Mouse (Mus musculus) left cerebral cortex, adult 8-10 months (tissue): ENCODE measurements at regions not wholly inside any gene's neighbourhood (a gene's known extent, or its start where the extent isn't known, plus 50 kb on each side); places are given as distances from the start of the nearest gene placed in this dataset.
A peak's percentile ranks its signal among the peaks of the same experiment; 100 is the strongest.

ENCODE experiments used
- DNase-seq, 2 experiments: peaks; one replicate each; pipeline ENCODE4 v3.0.0; 2022; ENCODE audit warnings: low spot score in 2 of 2

GRCm38 (mm10) chr19:14892390-14892758 lies 294.5 kb upstream of the Tle4 start:
- DNase-seq = no peak

GRCm38 (mm10) chr19:14891689-14892389 lies 294.0 kb upstream of the Tle4 start:
- no peak for DNase-seq

GRCm38 (mm10) chr19:14891090-14891428 lies 293.2 kb upstream of the Tle4 start:
- DNase-seq = no peak

- DNase-seq = peak; percentile 28 to 30
Measured at GRCm38 (mm10) chr19:14890241-14891089, 292.6 kb upstream of the Tle4 start.

- no peak for DNase-seq
Measured at GRCm38 (mm10) chr19:14889794-14890193, 291.9 kb upstream of the Tle4 start.

- DNase-seq = no peak
Measured at GRCm38 (mm10) chr19:14883707-14884421, 286.0 kb upstream of the Tle4 start.

GRCm38 (mm10) chr19:14880818-14881217 lies 283.0 kb upstream of the Tle4 start:
- no peak for DNase-seq

GRCm38 (mm10) chr19:14873986-14874385 lies 276.1 kb upstream of the Tle4 start:
- DNase-seq = no peak

- peak in 1 of 2 experiments; percentile 29 for DNase-seq
Measured at GRCm38 (mm10) chr19:14871178-14871867, 273.5 kb upstream of the Tle4 start.

- DNase-seq = no peak
Measured at GRCm38 (mm10) chr19:14862654-14863468, 265.0 kb upstream of the Tle4 start.

- no peak for DNase-seq
Measured at GRCm38 (mm10) chr19:14855036-14855435, 257.2 kb upstream of the Tle4 start.

- no peak for DNase-seq
Measured at GRCm38 (mm10) chr19:14853416-14853815, 255.6 kb upstream of the Tle4 start.

GRCm38 (mm10) chr19:14849561-14849960 lies 251.7 kb upstream of the Tle4 start:
- no peak for DNase-seq

GRCm38 (mm10) chr19:14847120-14847519 lies 249.3 kb upstream of the Tle4 start:
- DNase-seq = no peak

- DNase-seq = no peak
Measured at GRCm38 (mm10) chr19:14835629-14836028, 237.8 kb upstream of the Tle4 start.

- DNase-seq = no peak
Measured at GRCm38 (mm10) chr19:14816354-14816753, 218.5 kb upstream of the Tle4 start.

- DNase-seq = no peak
Measured at GRCm38 (mm10) chr19:14806787-14807186, 208.9 kb upstream of the Tle4 start.

GRCm38 (mm10) chr19:14802909-14803650 lies 205.2 kb upstream of the Tle4 start:
- no peak for DNase-seq

- DNase-seq = no peak
Measured at GRCm38 (mm10) chr19:14801669-14802068, 203.8 kb upstream of the Tle4 start.

- no peak for DNase-seq
Measured at GRCm38 (mm10) chr19:14799002-14799401, 201.2 kb upstream of the Tle4 start.
